Mouse (Mus musculus): ENCODE data around the gene H13.

DNA sequence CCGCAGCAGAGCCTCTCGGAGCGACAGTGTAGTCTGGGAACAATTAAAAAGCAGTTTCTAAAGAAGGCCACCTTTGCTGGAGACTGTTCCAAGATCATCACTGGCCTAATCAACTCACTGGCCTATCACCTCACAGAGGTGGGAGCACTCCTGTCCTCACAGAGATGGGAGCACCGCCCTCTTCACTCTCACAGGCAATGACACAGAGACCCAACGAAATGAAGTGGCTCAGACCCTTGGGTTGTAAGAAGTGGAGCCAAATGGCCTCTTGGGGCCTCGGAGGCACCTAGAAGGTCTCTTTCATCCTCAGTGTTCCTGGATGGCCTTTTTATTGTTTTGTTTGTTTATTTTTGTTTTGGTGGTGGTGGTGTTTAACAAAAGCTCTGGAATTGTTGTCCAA lies 57.0 kb downstream of the H13 start:
- TF ChIP-seq CTCF (IDR thresholded peaks at IDR 0.05; ENCODE audit: control insufficient read depth, insufficient read depth, low read length) (no peak), POLR2A (IDR thresholded peaks at IDR 0.05; ENCODE audit: borderline replicate concordance, control insufficient read depth, low read depth, low read length) (no peak)
